Mouse (Mus musculus): ENCODE data around the gene Rsph9. TPM values are rescaled to one million over a fixed set of nuclear protein-coding genes. Genes with fewer than 3 reads are reported as not detected.

Rsph9 gene
- polyA plus RNA-seq, 1 experiment from 2014 or later: 14.4 TPM

- H3K36me3 ChIP-seq (ENCODE audit: control insufficient read depth, insufficient read depth, low read length): no peaks in the 10 kb centered on the region
- 76% methylated on average over 8 of the region's 8 CpGs for WGBS
- H3K4me2 ChIP-seq (replicated peaks; ENCODE audit: low read depth, low read length): no peak overlapping the region
- no peak overlapping the region for H3K27ac ChIP-seq (ENCODE audit: low read depth, low read length)
- no peak overlapping the region for H3K9ac ChIP-seq (ENCODE audit: low read depth, low read length)
- no peak overlapping the region for H3K4me3 ChIP-seq (ENCODE audit: low read length)
- no peaks in the 10 kb centered on the region for H3K27me3 ChIP-seq (ENCODE audit: control insufficient read depth, insufficient read depth, low read length)
- H3K4me1 ChIP-seq (ENCODE audit: control insufficient read depth, insufficient read depth, low read length): peaks cover 12% of the 10 kb centered on the region
- no peaks in the 10 kb centered on the region for H3K9me3 ChIP-seq (ENCODE audit: control insufficient read depth, low read length)
- no peak for ATAC-seq (ENCODE audit: low FRiP score, low TSS enrichment)
Observed at GRCm38 (mm10) chr17:46157131-46157530, 13.1 kb upstream of the Rsph9 start.

GRCm38 (mm10) chr17:46156680-46157079 lies 12.7 kb upstream of the Rsph9 start:
- 72% methylated on average over 5 of the region's 5 CpGs for WGBS
- H3K4me3 ChIP-seq (ENCODE audit: low read length): no peak overlapping the region
- H3K27me3 ChIP-seq (ENCODE audit: control insufficient read depth, insufficient read depth, low read length): no peaks in the 10 kb centered on the region
- H3K27ac ChIP-seq (ENCODE audit: low read depth, low read length): no peak overlapping the region
- H3K4me1 ChIP-seq (ENCODE audit: control insufficient read depth, insufficient read depth, low read length): peaks cover 9% of the 10 kb centered on the region
- no peak overlapping the region for H3K9ac ChIP-seq (ENCODE audit: low read depth, low read length)
- no peaks in the 10 kb centered on the region for H3K36me3 ChIP-seq (ENCODE audit: control insufficient read depth, insufficient read depth, low read length)
- no peak for ATAC-seq (ENCODE audit: low FRiP score, low TSS enrichment)
- H3K9me3 ChIP-seq (ENCODE audit: control insufficient read depth, low read length): no peaks in the 10 kb centered on the region
- H3K4me2 ChIP-seq (replicated peaks; ENCODE audit: low read depth, low read length): no peak overlapping the region

GRCm38 (mm10) chr17:46154336-46154735 lies 10.3 kb upstream of the Rsph9 start:
- Histone ChIP-seq H3K4me1 (ENCODE audit: control insufficient read depth, insufficient read depth, low read length) (peaks cover 7% of the 10 kb centered on the region), H3K9me3 (ENCODE audit: control insufficient read depth, low read length) (no peaks in the 10 kb centered on the region), H3K36me3 (ENCODE audit: control insufficient read depth, insufficient read depth, low read length) (0 out of 2 replicates have a peak, but pooled peaks cover 6% of the 10 kb centered on the region), H3K4me3 (ENCODE audit: low read length) (no peak overlapping the region), H3K4me2 (replicated peaks; ENCODE audit: low read depth, low read length) (no peak overlapping the region), H3K9ac (ENCODE audit: low read depth, low read length) (no peak overlapping the region), H3K27me3 (ENCODE audit: control insufficient read depth, insufficient read depth, low read length) (no peaks in the 10 kb centered on the region), H3K27ac (ENCODE audit: low read depth, low read length) (no peak overlapping the region)
- ATAC-seq (ENCODE audit: low FRiP score, low TSS enrichment): no peak
- WGBS: 97% methylated on average over 3 of the region's 3 CpGs

GRCm38 (mm10) chr17:46152847-46153782 lies 9.1 kb upstream of the Rsph9 start, which contains the start of gene Mad2l1bp:
TSS of gene Mad2l1bp (minus strand) at chr17:46153553.
- peak within 1 kb of the TSS; percentile 68 for H3K4me3 ChIP-seq (ENCODE audit: low read length)
- no peaks in the 10 kb centered on the region for H3K27me3 ChIP-seq (ENCODE audit: control insufficient read depth, insufficient read depth, low read length)
- peak within 1 kb of the TSS; percentile 71 for H3K9ac ChIP-seq (ENCODE audit: low read depth, low read length)
- H3K4me1 ChIP-seq (ENCODE audit: control insufficient read depth, insufficient read depth, low read length): peaks cover 7% of the 10 kb centered on the region
- ATAC-seq (ENCODE audit: low FRiP score, low TSS enrichment): peak; percentile 93
- WGBS: 5% methylated on average over 33 of the region's 33 CpGs
- H3K9me3 ChIP-seq (ENCODE audit: control insufficient read depth, low read length): no peaks in the 10 kb centered on the region
- peak within 1 kb of the TSS; percentile 75 for H3K4me2 ChIP-seq (replicated peaks; ENCODE audit: low read depth, low read length)
- peak within 1 kb of the TSS; percentile 31; the same call in 1 of the 2 replicates for H3K27ac ChIP-seq (ENCODE audit: low read depth, low read length)
- peaks cover 12% of the 10 kb centered on the region for H3K36me3 ChIP-seq (ENCODE audit: control insufficient read depth, insufficient read depth, low read length)

DNA sequence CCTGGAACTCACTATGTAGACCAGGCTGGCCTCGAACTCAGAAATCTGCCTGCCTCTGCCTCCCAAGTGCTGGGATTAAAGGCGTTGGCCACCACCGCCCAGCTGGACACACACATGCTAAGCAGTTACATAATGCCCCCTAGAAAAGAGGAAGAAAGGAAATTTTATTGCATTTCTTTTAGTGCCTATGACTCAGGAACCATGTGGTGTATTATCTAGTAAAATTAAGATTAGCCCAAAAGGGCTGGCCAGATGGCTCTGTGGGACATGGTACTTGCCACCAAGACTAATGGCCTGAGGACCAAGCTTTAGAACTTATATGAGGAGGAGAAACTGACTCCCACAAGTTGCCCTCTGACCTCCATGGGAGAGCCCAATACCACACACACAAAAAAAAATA lies 4.1 kb downstream of the Rsph9 start:
- 93% methylated on average over 3 of the region's 3 CpGs for WGBS
- no peak for ATAC-seq (ENCODE audit: low FRiP score, low TSS enrichment)

GRCm38 (mm10) chr17:46138563-46139236 lies 5.3 kb downstream of the Rsph9 start:
- 81% methylated on average over 8 of the region's 8 CpGs for WGBS
- H3K4me2 ChIP-seq (replicated peaks; ENCODE audit: low read depth, low read length): no peak overlapping the region
- ATAC-seq (ENCODE audit: low FRiP score, low TSS enrichment): no peak
- H3K27me3 ChIP-seq (ENCODE audit: control insufficient read depth, insufficient read depth, low read length): no peaks in the 10 kb centered on the region
- no peaks in the 10 kb centered on the region for H3K36me3 ChIP-seq (ENCODE audit: control insufficient read depth, insufficient read depth, low read length)
- no peaks in the 10 kb centered on the region for H3K9me3 ChIP-seq (ENCODE audit: control insufficient read depth, low read length)
- H3K9ac ChIP-seq (ENCODE audit: low read depth, low read length): no peak overlapping the region
- no peak overlapping the region for H3K4me3 ChIP-seq (ENCODE audit: low read length)
- no peak overlapping the region for H3K27ac ChIP-seq (ENCODE audit: low read depth, low read length)
- H3K4me1 ChIP-seq (ENCODE audit: control insufficient read depth, insufficient read depth, low read length): peaks cover 7% of the 10 kb centered on the region

More for the DNA sequence above, 4.1 kb downstream of the Rsph9 start:
- Histone ChIP-seq H3K27ac (ENCODE audit: low read depth, low read length) (no peak overlapping the region), H3K9me3 (ENCODE audit: control insufficient read depth, low read length) (no peaks in the 10 kb centered on the region), H3K36me3 (ENCODE audit: control insufficient read depth, insufficient read depth, low read length) (no peaks in the 10 kb centered on the region), H3K4me2 (replicated peaks; ENCODE audit: low read depth, low read length) (no peak overlapping the region), H3K4me3 (ENCODE audit: low read length) (no peak overlapping the region), H3K9ac (ENCODE audit: low read depth, low read length) (no peak overlapping the region), H3K27me3 (ENCODE audit: control insufficient read depth, insufficient read depth, low read length) (no peaks in the 10 kb centered on the region), H3K4me1 (ENCODE audit: control insufficient read depth, insufficient read depth, low read length) (peaks cover 11% of the 10 kb centered on the region)

DNA sequence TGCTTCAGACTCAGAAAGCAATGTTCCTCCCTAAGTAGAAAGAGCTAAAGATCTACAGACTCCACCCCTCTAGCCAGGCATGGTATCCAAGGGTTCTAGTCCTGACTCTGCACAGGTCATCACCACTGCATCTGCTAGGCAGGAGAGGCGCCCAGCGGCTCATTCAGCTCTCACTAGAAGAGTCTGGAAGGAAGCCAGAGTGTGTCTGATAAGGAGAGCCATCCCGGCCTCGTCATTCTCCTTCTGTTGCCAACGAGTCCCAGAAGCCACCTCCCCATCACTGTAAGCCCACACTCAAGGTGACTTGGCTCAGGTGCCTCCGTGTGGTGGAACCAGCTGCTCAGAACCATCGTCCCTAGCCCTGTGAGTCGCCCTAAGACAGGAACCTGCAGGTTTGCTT lies 11.2 kb downstream of the Rsph9 start:
- H3K4me1 ChIP-seq (ENCODE audit: control insufficient read depth, insufficient read depth, low read length): peaks cover 6% of the 10 kb centered on the region; the same call in 1 of the 2 replicates
- no peaks in the 10 kb centered on the region for H3K9me3 ChIP-seq (ENCODE audit: control insufficient read depth, low read length)
- H3K27ac ChIP-seq (ENCODE audit: low read depth, low read length): no peak overlapping the region
- H3K27me3 ChIP-seq (ENCODE audit: control insufficient read depth, insufficient read depth, low read length): no peaks in the 10 kb centered on the region
- H3K36me3 ChIP-seq (ENCODE audit: control insufficient read depth, insufficient read depth, low read length): peaks cover 21% of the 10 kb centered on the region
- no peak overlapping the region for H3K4me3 ChIP-seq (ENCODE audit: low read length)
- H3K9ac ChIP-seq (ENCODE audit: low read depth, low read length): no peak overlapping the region
- WGBS: 82% methylated on average over 8 of the region's 8 CpGs
- ATAC-seq (ENCODE audit: low FRiP score, low TSS enrichment): peak; percentile 13; the same call in 1 of the 2 replicates
- no peak overlapping the region for H3K4me2 ChIP-seq (replicated peaks; ENCODE audit: low read depth, low read length)

DNA sequence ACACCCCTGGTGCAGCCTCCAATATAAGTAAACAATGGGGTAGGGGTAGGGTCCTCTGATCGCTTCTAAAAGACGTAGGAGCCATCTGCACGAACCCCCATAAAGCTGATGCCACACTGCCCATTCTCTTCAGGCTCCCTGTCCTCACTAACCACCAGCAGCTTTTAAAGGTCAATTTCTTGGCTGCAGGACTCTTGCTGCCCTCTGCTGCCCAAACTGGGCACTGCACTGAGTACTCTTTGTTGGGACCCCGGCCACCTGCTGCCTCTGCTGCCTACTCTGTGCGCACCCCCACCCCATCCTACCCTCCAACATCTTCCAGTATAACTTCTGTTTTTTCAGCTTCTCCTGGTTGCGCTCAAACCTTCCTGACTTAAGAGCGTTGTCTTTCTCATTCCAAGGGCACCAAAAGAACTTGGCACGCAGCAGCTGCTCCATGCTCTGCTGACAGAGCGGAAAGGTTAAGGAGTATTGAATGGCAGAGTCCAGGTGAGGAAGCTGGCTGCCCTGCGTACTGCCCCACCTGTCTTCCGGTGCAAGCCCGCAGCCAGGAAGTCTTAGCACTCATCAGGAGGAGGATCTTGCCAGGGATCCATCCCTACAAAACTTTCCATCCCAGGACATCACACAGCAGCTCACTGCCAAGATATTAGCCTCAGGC lies 11.8 kb downstream of the Rsph9 start:
- H3K36me3 ChIP-seq (ENCODE audit: control insufficient read depth, insufficient read depth, low read length): peaks cover 28% of the 10 kb centered on the region
- no peaks in the 10 kb centered on the region for H3K9me3 ChIP-seq (ENCODE audit: control insufficient read depth, low read length)
- H3K9ac ChIP-seq (ENCODE audit: low read depth, low read length): no peak overlapping the region
- WGBS: 11% methylated on average over 12 of the region's 12 CpGs
- H3K4me2 ChIP-seq (replicated peaks; ENCODE audit: low read depth, low read length): 0 out of 2 replicates have a peak overlapping the region, but pooled peaks have one; percentile 0
- ATAC-seq (ENCODE audit: low FRiP score, low TSS enrichment): peak; percentile 50
- no peak overlapping the region for H3K27ac ChIP-seq (ENCODE audit: low read depth, low read length)
- peaks cover 6% of the 10 kb centered on the region; the same call in 1 of the 2 replicates for H3K4me1 ChIP-seq (ENCODE audit: control insufficient read depth, insufficient read depth, low read length)
- no peak overlapping the region for H3K4me3 ChIP-seq (ENCODE audit: low read length)
- no peaks in the 10 kb centered on the region for H3K27me3 ChIP-seq (ENCODE audit: control insufficient read depth, insufficient read depth, low read length)

Measured in kidney, embryonic 14.5 days (tissue).